Mouse (Mus musculus): ENCODE results near the gene Zfpl1. TPM values are rescaled to one million over a fixed set of nuclear protein-coding genes. Genes with fewer than 3 reads are reported as not detected.
"Not testable (repeated sequence)": the region's sequence is repeated elsewhere in the genome, so short reads cannot be mapped to it uniquely, and the experiment has no call there.

Gene Zfpl1
- polyA plus RNA-seq, 1 experiment from 2014 or later = 90.9 TPM

GRCm38 (mm10) chr19:6056696-6057095, 28.1 kb downstream of the Zfpl1 start:
- no peak for ATAC-seq (ENCODE audit: insufficient number of reproducible peaks, low FRiP score, low TSS enrichment, low read depth)
- Histone ChIP-seq H3K4me2 (replicated peaks) (peak overlapping the region; percentile 80), H3K4me3 (replicated peaks) (peak overlapping the region; percentile 97), H3K9ac (peak overlapping the region; percentile 95), H3K27ac (replicated peaks) (no peak overlapping the region), H3K9me3 (replicated peaks) (no peaks in the 10 kb centered on the region), H3K27me3 (no peaks in the 10 kb centered on the region), H3K36me3 (peaks cover 55% of the 10 kb centered on the region), H3K4me1 (peaks cover 24% of the 10 kb centered on the region)
- WGBS = 53% methylated on average over 4 of the region's 4 CpGs

- Histone ChIP-seq H3K4me3 (replicated peaks) (no peak overlapping the region), H3K4me2 (replicated peaks) (no peak overlapping the region), H3K36me3 (peaks cover 71% of the 10 kb centered on the region), H3K27me3 (no peaks in the 10 kb centered on the region), H3K4me1 (peaks cover 19% of the 10 kb centered on the region), H3K27ac (replicated peaks) (no peak overlapping the region), H3K9ac (no peak overlapping the region), H3K9me3 (replicated peaks) (no peaks in the 10 kb centered on the region)
- WGBS = 81% methylated on average over 5 of the region's 5 CpGs
- no peak for ATAC-seq (ENCODE audit: insufficient number of reproducible peaks, low FRiP score, low TSS enrichment, low read depth)
Measured at GRCm38 (mm10) chr19:6054296-6054695, 30.5 kb downstream of the Zfpl1 start.

- no peak overlapping the region for H3K4me2 ChIP-seq (replicated peaks)
- H3K36me3 ChIP-seq = peaks cover 77% of the 10 kb centered on the region
- no peak overlapping the region for H3K9ac ChIP-seq
- 82% methylated on average over 7 of the region's 7 CpGs for WGBS
- H3K4me1 ChIP-seq = peaks cover 22% of the 10 kb centered on the region
- no peak for ATAC-seq (ENCODE audit: insufficient number of reproducible peaks, low FRiP score, low TSS enrichment, low read depth)
- no peaks in the 10 kb centered on the region for H3K27me3 ChIP-seq
- no peak overlapping the region for H3K27ac ChIP-seq (replicated peaks)
- no peak overlapping the region for H3K4me3 ChIP-seq (replicated peaks)
- H3K9me3 ChIP-seq (replicated peaks) = no peaks in the 10 kb centered on the region
Measured at GRCm38 (mm10) chr19:6052516-6052915, 32.2 kb downstream of the Zfpl1 start.

- peaks cover 20% of the 10 kb centered on the region for H3K4me1 ChIP-seq
- H3K4me2 ChIP-seq (replicated peaks) = no peak overlapping the region
- peaks cover 58% of the 10 kb centered on the region for H3K36me3 ChIP-seq
- 86% methylated on average over 11 of the region's 11 CpGs for WGBS
- no peak overlapping the region for H3K4me3 ChIP-seq (replicated peaks)
- no peak for ATAC-seq (ENCODE audit: insufficient number of reproducible peaks, low FRiP score, low TSS enrichment, low read depth)
- H3K27ac ChIP-seq (replicated peaks) = no peak overlapping the region
- H3K27me3 ChIP-seq = no peaks in the 10 kb centered on the region
- no peaks in the 10 kb centered on the region for H3K9me3 ChIP-seq (replicated peaks)
- no peak overlapping the region for H3K9ac ChIP-seq
Measured at GRCm38 (mm10) chr19:6048681-6049410, 35.9 kb downstream of the Zfpl1 start.

GRCm38 (mm10) chr19:6047899-6048166, 36.9 kb downstream of the Zfpl1 start:
- Histone ChIP-seq H3K27ac (replicated peaks) (peak overlapping the region; percentile 100), H3K36me3 (peaks cover 48% of the 10 kb centered on the region)

GRCm38 (mm10) chr19:6047154-6047898, 37.4 kb downstream of the Zfpl1 start:
- Histone ChIP-seq H3K36me3 (peaks cover 43% of the 10 kb centered on the region), H3K4me1 (peaks cover 20% of the 10 kb centered on the region), H3K4me3 (replicated peaks) (peak overlapping the region; percentile 96), H3K9ac (peak overlapping the region; percentile 86), H3K9me3 (replicated peaks) (no peaks in the 10 kb centered on the region), H3K27me3 (no peaks in the 10 kb centered on the region), H3K4me2 (replicated peaks) (peak overlapping the region; percentile 84), H3K27ac (replicated peaks) (peak overlapping the region; percentile 100)
- WGBS = under 1% methylated on average over 44 of the region's 44 CpGs
- ATAC-seq (ENCODE audit: insufficient number of reproducible peaks, low FRiP score, low TSS enrichment, low read depth) = no peak; the same call in 1 of the 2 replicates

More at GRCm38 (mm10) chr19:6047899-6048166, 36.9 kb downstream of the Zfpl1 start:
- H3K4me1 ChIP-seq = peaks cover 20% of the 10 kb centered on the region
- no peak for ATAC-seq (ENCODE audit: insufficient number of reproducible peaks, low FRiP score, low TSS enrichment, low read depth)
- peak overlapping the region; percentile 86 for H3K9ac ChIP-seq
- H3K27me3 ChIP-seq = no peaks in the 10 kb centered on the region
- no peaks in the 10 kb centered on the region for H3K9me3 ChIP-seq (replicated peaks)
- H3K4me2 ChIP-seq (replicated peaks) = peak overlapping the region; percentile 84
- peak overlapping the region; percentile 96 for H3K4me3 ChIP-seq (replicated peaks)
- 77% methylated on average over 8 of the region's 8 CpGs for WGBS

- Histone ChIP-seq H3K4me1 (peaks cover 20% of the 10 kb centered on the region), H3K4me2 (replicated peaks) (peak within 1 kb of the TSS; percentile 84), H3K27me3 (no peaks in the 10 kb centered on the region), H3K36me3 (peaks cover 35% of the 10 kb centered on the region), H3K4me3 (replicated peaks) (peak within 1 kb of the TSS; percentile 96), H3K9me3 (replicated peaks) (no peaks in the 10 kb centered on the region), H3K9ac (peak within 1 kb of the TSS; percentile 86), H3K27ac (replicated peaks) (peak within 1 kb of the TSS; percentile 100)
- ATAC-seq (ENCODE audit: insufficient number of reproducible peaks, low FRiP score, low TSS enrichment, low read depth) = peak; percentile 88
- WGBS = under 1% methylated on average over 65 of the region's 65 CpGs
Measured at GRCm38 (mm10) chr19:6046294-6047153, 38.2 kb downstream of the Zfpl1 start, which contains the start of gene Syvn1. TSS of gene Syvn1 (plus strand) at chr19:6046576.

- Histone ChIP-seq H3K36me3 (peaks cover 26% of the 10 kb centered on the region), H3K9ac (peak overlapping the region; percentile 86), H3K4me3 (replicated peaks) (peak overlapping the region; percentile 96), H3K27me3 (no peaks in the 10 kb centered on the region), H3K27ac (replicated peaks) (peak overlapping the region; percentile 100), H3K9me3 (replicated peaks) (no peaks in the 10 kb centered on the region), H3K4me1 (peaks cover 20% of the 10 kb centered on the region), H3K4me2 (replicated peaks) (peak overlapping the region; percentile 84)
- ATAC-seq (ENCODE audit: insufficient number of reproducible peaks, low FRiP score, low TSS enrichment, low read depth) = peak; percentile 13
- WGBS = 16% methylated on average over 20 of the region's 20 CpGs
Measured at GRCm38 (mm10) chr19:6045366-6046293, 39.1 kb downstream of the Zfpl1 start.

GRCm38 (mm10) chr19:6044102-6044501, 40.7 kb downstream of the Zfpl1 start:
- peaks cover 20% of the 10 kb centered on the region for H3K4me1 ChIP-seq
- not testable (repeated sequence) for H3K9me3 ChIP-seq (replicated peaks); H3K4me2 ChIP-seq (replicated peaks); ATAC-seq (ENCODE audit: insufficient number of reproducible peaks, low FRiP score, low TSS enrichment, low read depth); H3K27me3 ChIP-seq; H3K4me3 ChIP-seq (replicated peaks); H3K27ac ChIP-seq (replicated peaks); H3K9ac ChIP-seq
- 51% methylated on average over 4 of the region's 4 CpGs for WGBS
- peaks cover 11% of the 10 kb centered on the region for H3K36me3 ChIP-seq

- ATAC-seq (ENCODE audit: insufficient number of reproducible peaks, low FRiP score, low TSS enrichment, low read depth) = no peak
- Histone ChIP-seq H3K4me3 (replicated peaks) (no peak overlapping the region), H3K9me3 (replicated peaks) (no peaks in the 10 kb centered on the region), H3K4me2 (replicated peaks) (no peak overlapping the region), H3K36me3 (no peaks in the 10 kb centered on the region), H3K27me3 (no peaks in the 10 kb centered on the region), H3K4me1 (peaks cover 8% of the 10 kb centered on the region), H3K9ac (no peak overlapping the region), H3K27ac (replicated peaks) (no peak overlapping the region)
- 82% methylated on average over 9 of the region's 9 CpGs for WGBS
Measured at GRCm38 (mm10) chr19:6042293-6042692, 42.5 kb downstream of the Zfpl1 start.

All from embryonic facial prominence, embryonic 15.5 days (tissue).